Mouse (Mus musculus) liver, adult 2 months (tissue): ENCODE measurements at regions not wholly inside any gene's neighbourhood (a gene's known extent, or its start where the extent isn't known, plus 50 kb on each side); places are given as distances from the start of the nearest gene placed in this dataset.

Experiments used
- DNase-seq: peaks from one replicate; pipeline ENCODE4 v3.0.0-alpha.2; 2011; ENCODE audit warnings: low read depth, low spot score; ENCODE audit errors: extremely low read depth
- H3K27ac ChIP-seq: fragments of 200-500 bp; replicated peaks from 2 replicates; pipeline ENCODE4 v1.5.1; 2012; ENCODE audit warnings: low read depth, mild to moderate bottlenecking, control low read depth, inconsistent platforms, low read length; ENCODE audit not compliant: insufficient read depth
- H3K27me3 ChIP-seq: fragments of 200-500 bp; 2 replicates; pipeline ENCODE4 v1.6.1; 2012; ENCODE audit warnings: mild to moderate bottlenecking, moderate library complexity, low read length, inconsistent platforms; ENCODE audit not compliant: control insufficient read depth, insufficient read depth
- H3K36me3 ChIP-seq: fragments of 200-500 bp; 2 replicates; pipeline ENCODE4 v1.6.1; 2012; ENCODE audit warnings: low read length, inconsistent platforms; ENCODE audit not compliant: control insufficient read depth, insufficient read depth
- H3K4me1 ChIP-seq: fragments of 200-500 bp; 2 replicates; pipeline ENCODE4 v1.6.1; 2011; ENCODE audit warnings: low read length; ENCODE audit not compliant: control insufficient read depth, insufficient read depth
- H3K4me3 ChIP-seq: fragments of 200-500 bp; 2 replicates; pipeline ENCODE4 v1.5.1; 2011; ENCODE audit warnings: low read depth, mild to moderate bottlenecking, control low read depth, low read length, moderate library complexity; ENCODE audit not compliant: insufficient read depth
- H3K79me2 ChIP-seq: fragments of 200-500 bp; 2 replicates; pipeline ENCODE4 v1.6.1; 2012; ENCODE audit warnings: inconsistent platforms, mild to moderate bottlenecking, low read length, moderate library complexity; ENCODE audit not compliant: control insufficient read depth, insufficient read depth
- H3K9ac ChIP-seq: fragments of 200-500 bp; 2 replicates; pipeline ENCODE4 v1.6.1; 2012; ENCODE audit warnings: low read depth, mild to moderate bottlenecking, control low read depth, inconsistent platforms, low read length
- CTCF ChIP-seq: fragments of 200-500 bp; IDR thresholded peaks from 2 replicates; pipeline ENCODE4 v1.5.1; 2011; ENCODE audit warnings: low read depth, low read length, control low read depth
- POLR2A ChIP-seq: fragments of 200-500 bp; IDR thresholded peaks from 2 replicates; pipeline ENCODE4 v1.6.1; 2011; ENCODE audit warnings: low read length, control low read depth; ENCODE audit not compliant: insufficient read depth; ENCODE audit errors: extremely low read depth
- WGBS: fragments of 180-500 bp; shearing (Covaris S2); methylation state at CpG from one replicate; pipeline ENCODE4 v1.1.7; 2018; 5-methylcytosine and 5-hydroxymethylcytosine counted together

GRCm38 (mm10) chr14:67569744-67570322 is 1560.8 kb upstream of the Gulo start:
- Histone ChIP-seq H3K27ac (no peak overlapping the region), H3K79me2 (no peaks in the 10 kb centered on the region), H3K4me1 (no peaks in the 10 kb centered on the region; the same call in 1 of the 2 replicates), H3K36me3 (no peaks in the 10 kb centered on the region), H3K27me3 (no peaks in the 10 kb centered on the region), H3K9ac (no peak overlapping the region), H3K4me3 (no peak overlapping the region)
- no peak for TF ChIP-seq CTCF
- no peak for TF ChIP-seq POLR2A
- 77% methylated on average over 17 of the region's 17 CpGs for WGBS
- no peak for DNase-seq

GRCm38 (mm10) chr14:67568896-67569743 is 1560.1 kb upstream of the Gulo start:
- Histone ChIP-seq H3K79me2 (no peaks in the 10 kb centered on the region), H3K27me3 (no peaks in the 10 kb centered on the region), H3K4me1 (no peaks in the 10 kb centered on the region; the same call in 1 of the 2 replicates), H3K4me3 (no peak overlapping the region), H3K36me3 (no peaks in the 10 kb centered on the region), H3K27ac (no peak overlapping the region), H3K9ac (no peak overlapping the region)
- WGBS = 62% methylated on average over 22 of the region's 22 CpGs
- no peak for DNase-seq
- no peak for TF ChIP-seq POLR2A
- no peak for TF ChIP-seq CTCF

- Histone ChIP-seq H3K9ac (no peak overlapping the region), H3K27ac (no peak overlapping the region), H3K36me3 (no peaks in the 10 kb centered on the region), H3K4me3 (no peak overlapping the region), H3K4me1 (no peaks in the 10 kb centered on the region), H3K79me2 (no peaks in the 10 kb centered on the region), H3K27me3 (no peaks in the 10 kb centered on the region)
- no peak for DNase-seq
- TF ChIP-seq CTCF (no peak), POLR2A (no peak)
- 92% methylated on average over 7 of the region's 7 CpGs for WGBS
Observed at GRCm38 (mm10) chr14:67554897-67555296, 1545.9 kb upstream of the Gulo start.

GRCm38 (mm10) chr14:67550462-67551185 is 1541.6 kb upstream of the Gulo start:
- H3K9ac ChIP-seq = no peak overlapping the region
- H3K27ac ChIP-seq = no peak overlapping the region
- H3K79me2 ChIP-seq = no peaks in the 10 kb centered on the region
- no peak for DNase-seq
- no peaks in the 10 kb centered on the region for H3K4me1 ChIP-seq
- 79% methylated on average over 6 of the region's 6 CpGs for WGBS
- H3K36me3 ChIP-seq = no peaks in the 10 kb centered on the region
- no peaks in the 10 kb centered on the region; the same call in 1 of the 2 replicates for H3K27me3 ChIP-seq
- H3K4me3 ChIP-seq = no peak overlapping the region
- TF ChIP-seq POLR2A (no peak), CTCF (no peak)

GRCm38 (mm10) chr14:67548750-67549149 is 1539.7 kb upstream of the Gulo start:
- Histone ChIP-seq H3K79me2 (no peaks in the 10 kb centered on the region), H3K9ac (no peak overlapping the region), H3K36me3 (no peaks in the 10 kb centered on the region), H3K27ac (no peak overlapping the region), H3K27me3 (no peaks in the 10 kb centered on the region; the same call in 1 of the 2 replicates), H3K4me3 (no peak overlapping the region), H3K4me1 (no peaks in the 10 kb centered on the region)
- 85% methylated on average over 6 of the region's 6 CpGs for WGBS
- no peak for DNase-seq
- TF ChIP-seq POLR2A (no peak), CTCF (no peak; the same call in 1 of the 2 replicates)
